Mouse (Mus musculus) right cerebral cortex, postnatal 25 days (tissue): Measurements from ENCODE around the gene Tti1.
"Not testable (repeated sequence)": the region's sequence is repeated elsewhere in the genome, so short reads cannot be mapped to it uniquely, and the experiment has no call there.

Experiments
- DNase-seq: peaks from one replicate; pipeline ENCODE4 v3.0.0; 2022

Gene Tti1

DNA sequence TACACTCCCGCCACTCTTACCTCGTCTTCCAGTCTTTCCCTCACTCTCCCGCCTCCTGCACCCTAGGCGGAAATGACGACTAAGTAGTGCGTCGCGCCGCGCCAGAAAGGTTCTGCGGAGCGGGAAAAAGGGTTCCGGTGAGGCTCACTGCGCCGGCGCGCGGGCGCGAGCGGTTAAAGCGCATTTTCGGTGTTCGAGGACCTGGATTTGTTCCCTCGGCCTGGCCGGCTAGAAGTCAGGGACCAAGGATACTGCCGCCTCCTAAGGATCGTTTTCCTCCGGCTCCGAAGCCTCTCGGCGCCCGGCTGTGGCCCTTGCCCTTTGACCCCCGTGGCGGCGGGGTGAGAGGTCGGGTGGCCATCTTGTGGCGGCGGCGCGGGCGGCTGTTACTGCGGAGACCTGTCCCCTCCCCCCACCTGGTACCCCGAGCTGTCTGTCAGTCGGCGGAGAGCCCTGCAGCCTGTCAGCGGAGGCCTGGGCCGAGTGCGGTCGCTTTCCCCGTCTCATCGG, at the start of gene Tti1, which contains the start of gene Rprd1b:
TSS of gene Tti1 (minus strand) at position 80 of the 510 bp plus-strand sequence.
TSS of gene Rprd1b (plus strand) at position 144 of the 510 bp plus-strand sequence.
- DNase-seq, result peak; percentile 95

DNA sequence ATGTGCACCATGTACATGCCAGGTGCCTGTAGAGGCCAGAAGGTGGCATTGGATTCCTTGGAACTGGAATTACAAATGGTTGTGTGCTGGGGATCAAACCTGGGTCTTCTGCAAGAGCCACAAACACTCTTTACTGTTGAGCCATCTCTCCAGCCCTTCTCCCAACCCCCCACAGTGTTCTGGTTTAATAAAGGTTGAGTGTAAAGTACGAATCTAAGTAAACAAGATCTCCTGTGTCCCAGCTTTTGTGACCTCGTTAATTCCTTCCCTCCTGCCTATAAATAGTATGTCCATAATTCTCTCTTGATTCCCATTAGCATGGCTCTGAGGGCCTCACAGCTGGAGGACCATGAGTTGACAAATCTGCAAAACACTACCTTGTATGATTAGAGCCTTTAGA, 49.7 kb upstream of the Tti1 start:
- DNase-seq, result no peak

DNA sequence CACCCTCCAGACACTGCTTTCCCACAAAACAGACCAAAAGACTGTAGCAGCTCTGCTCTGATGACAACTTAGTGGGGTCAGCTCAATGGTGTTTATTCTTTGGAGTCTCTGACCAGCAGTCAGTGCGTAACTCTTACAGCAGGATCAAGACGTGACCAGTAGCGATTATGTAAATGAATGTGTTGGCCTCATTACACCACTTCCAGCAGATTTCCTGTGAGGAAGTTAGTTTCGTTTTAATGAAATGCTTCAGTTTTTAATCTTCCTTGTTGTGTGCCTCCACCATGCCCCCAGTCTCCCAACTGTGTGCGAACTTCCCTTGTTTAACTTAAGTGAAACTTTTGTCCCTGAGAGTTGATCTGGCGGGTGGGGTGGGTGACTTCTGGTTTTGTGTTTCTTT, 48.5 kb upstream of the Tti1 start:
- DNase-seq, result no peak

DNA sequence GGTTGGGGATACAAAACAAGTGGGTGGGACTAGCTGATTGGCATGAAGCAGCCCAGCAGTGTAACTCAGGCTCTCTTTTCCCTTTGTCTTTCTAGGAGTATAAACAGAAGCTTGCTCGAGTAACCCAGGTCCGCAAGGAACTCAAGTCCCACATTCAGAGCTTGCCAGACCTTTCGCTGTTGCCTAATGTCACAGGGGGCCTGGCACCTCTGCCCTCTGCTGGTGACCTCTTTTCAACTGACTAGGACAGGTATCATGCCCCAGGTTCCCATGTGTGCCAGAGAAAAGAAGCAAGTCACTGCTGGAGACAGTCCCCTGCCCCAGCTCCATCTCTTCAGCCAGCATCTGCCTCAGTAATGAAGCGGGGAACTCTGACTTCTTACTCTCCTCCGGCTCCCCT, 46.6 kb upstream of the Tti1 start:
- no peak for DNase-seq

DNA sequence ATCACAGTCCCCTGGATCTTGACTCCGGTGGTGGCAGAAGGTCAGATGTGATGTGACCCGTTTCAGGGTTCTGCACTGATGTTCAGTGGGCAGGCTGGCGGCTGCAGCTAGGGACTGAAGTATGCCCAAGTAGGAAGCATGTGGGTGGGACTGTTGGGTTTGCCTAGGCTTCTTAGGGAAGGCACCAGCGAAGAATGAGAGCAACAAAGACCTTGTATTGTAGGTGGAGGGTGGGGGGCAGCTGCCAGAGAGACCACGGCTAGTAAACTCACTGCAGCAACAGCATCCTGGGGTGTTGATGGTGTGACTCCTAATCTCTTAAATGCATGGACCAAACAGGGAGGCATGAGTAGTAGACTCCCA, 43.4 kb upstream of the Tti1 start:
- DNase-seq, result no peak

DNA sequence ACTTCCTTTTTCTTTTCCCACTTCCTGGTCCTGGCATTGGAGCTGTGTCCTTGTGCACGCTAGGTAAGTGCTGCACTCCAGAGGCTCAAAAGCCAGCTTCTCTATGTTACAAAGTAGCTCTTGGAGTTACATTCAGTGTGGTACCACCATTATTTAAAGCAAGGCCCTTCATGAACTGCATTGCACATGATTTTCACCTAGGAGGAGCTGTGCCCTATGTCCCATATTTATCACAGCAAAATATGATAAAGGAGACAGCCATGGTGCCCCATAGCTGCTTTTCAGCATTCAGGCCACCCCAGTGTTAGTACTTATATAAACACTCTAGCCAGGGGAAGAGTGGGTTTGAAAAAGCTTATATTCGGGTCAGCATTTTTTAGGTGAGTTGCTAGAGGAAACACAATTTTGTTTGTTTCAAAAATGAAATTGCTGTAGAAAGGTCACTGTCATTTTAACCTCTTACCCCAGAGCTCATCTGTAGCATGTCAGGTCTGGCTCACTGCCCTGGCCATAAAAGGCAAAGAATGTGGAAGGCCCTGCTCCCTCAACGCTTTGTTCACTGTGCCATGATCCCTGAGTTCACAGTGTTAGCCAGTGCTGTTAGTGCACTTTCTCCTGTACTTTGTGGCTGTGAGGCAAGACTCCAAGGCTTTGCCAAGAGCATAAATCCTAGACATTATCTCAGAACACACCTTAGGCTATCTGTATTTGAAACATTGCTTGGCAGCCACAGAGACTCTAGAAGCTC, 42.8 kb upstream of the Tti1 start:
- DNase-seq, result no peak

DNA sequence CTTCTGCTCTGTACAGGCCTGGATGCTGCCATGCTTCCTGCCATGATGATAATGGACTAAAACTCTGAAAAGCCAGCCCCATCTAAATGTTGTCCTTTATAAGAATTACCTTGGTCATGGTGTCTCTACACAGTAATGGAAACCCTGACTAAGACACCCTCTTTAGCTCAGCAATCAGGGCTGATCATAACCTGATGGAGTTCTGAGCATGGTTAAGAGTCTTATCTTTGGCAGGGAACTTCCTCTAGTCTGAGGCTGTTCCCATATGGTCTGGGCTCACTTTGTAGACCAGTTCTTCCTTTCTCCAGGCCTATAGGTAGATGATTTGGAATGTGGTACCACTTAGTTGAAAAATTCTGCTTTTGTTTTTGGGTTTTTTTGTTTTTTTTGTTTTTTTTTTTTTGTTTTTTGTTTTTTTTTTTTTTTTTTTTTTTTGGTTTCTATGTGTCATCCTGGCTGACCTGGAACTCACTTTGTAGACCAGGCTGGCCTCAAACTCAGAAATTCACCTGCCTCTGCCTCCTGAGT, 40.3 kb upstream of the Tti1 start:
- DNase-seq, result no peak

DNA sequence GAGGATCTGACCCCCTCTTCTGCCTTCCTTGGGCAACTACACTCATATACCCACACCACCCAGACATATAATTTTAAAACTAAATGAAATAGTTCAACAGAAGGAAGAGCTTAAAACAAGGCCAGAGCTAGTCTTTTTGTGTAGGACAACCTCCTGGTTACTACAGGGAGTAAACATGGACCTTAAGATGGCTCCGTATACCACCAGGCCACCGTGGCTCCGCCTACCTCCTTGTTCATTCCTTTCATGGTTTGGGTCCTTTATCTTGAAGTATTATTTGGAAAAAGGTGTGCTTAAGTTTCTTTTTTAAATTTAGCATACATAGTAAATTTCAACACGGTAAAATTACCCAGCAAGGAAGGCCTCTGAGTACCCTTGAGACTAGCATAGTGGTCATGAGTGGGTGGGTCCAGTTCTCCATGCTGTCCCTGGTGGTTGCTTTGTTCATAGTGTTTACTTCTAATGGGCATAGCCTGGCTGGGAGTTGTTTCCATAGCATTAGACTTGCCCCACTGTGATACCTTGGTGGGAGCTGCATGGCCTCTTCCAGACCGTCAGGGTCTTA, 39.1 kb upstream of the Tti1 start:
- no peak for DNase-seq

DNA sequence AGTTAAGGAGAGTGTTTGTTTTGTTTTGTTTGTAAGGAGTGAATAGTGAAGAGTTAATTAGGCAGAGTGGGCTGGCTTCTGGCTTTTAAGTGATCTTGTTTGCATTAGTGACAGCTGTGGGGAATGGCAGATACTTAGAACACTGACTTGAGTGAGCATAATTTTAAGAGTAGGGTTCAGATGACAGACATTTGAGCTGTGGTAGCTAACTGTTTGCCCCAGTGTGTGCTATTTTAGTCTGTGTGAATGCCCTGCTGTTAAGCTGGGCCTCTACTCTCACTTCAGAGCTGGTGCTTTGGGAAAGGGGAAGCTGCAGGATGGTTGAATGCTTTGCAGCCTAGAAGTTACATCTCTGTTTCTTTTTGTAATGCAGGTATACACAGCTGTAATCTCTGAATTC, 38.2 kb upstream of the Tti1 start:
- DNase-seq, result no peak

DNA sequence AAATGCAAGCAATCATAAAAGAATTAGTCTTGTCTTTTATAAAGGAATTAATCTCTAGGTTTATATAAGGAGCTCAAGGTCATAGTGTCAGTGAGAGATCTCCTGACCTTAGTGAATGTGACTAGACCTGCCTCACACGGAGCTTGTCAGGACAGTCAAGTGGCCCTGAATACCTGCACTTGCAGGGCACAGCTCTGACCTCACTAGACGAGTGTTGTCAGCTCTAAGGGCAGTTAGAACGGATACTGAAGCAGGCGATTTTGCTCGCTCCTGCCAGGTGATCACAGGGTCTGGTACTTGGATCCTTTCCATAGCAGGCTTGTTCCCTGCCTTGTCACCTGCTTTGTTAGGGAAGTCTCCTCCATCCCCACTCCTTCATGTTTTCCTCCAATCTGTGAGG, 36.8 kb upstream of the Tti1 start:
- no peak for DNase-seq

DNA sequence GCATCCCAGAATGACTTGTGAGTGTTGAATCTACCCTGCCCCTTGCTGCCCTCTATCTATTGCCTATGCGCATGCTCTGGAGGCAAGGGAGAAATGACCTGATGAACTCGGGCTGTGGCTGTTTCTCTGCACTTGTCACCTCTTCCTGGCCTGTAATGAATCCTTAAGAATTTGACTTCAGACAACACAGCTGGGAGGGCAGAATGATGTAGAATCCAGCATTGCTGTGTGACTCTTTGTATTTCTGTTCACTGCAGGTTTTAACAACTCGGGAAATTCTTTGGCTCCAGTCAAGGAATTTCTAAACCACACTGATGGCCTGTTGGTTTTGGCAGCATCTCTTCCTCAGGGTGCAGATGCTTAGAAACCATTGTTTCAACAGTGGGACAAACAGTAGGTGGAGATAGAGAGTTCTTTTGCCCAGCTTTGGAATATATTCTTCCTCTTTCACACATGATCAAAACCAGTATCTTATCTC, 36.4 kb upstream of the Tti1 start:
- no peak for DNase-seq

DNA sequence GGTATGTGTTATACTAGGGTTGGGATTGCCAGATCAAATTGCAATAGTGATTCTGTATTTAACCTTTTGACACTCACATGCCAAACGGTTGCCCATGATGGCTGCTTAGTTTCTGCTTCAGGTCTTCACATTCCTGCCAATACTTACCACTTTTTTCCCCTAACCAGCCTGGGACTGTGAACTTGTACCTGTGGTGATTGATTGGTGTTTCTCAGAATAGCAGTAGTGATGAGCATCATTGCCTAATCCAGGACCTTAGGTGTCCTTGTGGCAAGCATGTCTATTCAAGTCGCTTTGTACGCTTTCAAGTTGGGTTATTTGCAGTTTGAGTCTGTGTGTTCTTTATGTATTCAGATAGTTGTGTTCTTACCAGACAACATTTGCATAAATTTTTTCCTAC, 34.8 kb upstream of the Tti1 start:
- no peak for DNase-seq

DNA sequence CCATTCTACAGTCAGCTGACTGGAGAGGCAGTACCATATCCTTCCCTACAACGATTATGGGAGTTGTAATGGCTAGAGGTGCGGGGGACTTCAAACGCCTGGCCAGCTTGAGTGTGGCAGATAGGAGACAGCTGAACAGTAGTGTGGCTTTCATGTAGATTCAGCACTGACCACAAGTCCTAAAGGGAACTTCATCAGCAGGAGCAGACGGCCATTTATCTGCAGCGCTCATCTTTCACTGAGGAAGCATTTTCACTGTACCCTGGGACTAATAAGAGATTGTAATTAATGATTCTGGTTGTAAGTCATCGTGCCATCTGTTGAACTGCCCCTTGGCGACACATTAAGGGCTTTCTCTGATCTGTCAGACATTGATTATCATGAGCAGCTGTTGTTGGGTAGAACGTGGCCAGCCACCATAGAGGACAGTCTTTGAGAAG, 31.5 kb upstream of the Tti1 start:
- no peak for DNase-seq

DNA sequence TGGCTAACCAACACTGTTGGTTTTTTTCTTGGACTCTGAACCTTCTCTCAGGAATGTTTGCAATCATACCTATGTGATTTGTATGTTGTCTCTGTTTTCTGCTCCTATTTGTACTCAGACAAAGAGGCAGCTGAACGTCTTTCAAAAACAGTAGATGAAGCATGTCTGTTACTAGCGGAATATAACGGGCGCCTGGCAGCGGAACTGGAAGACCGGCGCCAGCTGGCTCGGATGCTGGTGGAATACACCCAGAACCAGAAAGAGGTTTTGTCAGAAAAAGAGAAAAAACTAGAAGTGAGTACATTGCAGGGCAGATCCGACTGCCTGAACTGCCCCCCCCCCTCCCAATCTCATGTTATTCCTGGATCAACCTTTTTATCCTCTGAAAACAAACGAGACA, 30.3 kb upstream of the Tti1 start:
- no peak for DNase-seq

DNA sequence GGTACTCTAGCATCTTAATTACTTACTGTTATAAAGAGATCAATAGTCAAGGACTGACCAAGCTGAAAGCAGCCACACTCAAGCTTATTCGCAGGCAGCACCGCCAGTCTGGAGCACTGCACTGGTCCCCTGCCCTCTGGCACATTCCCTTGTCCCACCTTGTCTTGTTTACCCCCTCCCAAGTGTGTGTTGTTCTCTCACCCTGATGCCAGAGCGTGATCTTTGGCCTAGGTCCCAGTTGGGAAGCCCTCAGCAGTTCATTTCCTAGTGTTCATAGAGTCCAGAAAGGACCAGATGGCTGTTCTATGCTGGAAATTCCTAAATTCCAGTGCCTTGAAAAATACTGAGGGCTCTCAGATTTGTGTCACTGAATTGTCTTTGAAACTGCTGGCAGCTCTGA, 28.8 kb upstream of the Tti1 start:
- no peak for DNase-seq

DNA sequence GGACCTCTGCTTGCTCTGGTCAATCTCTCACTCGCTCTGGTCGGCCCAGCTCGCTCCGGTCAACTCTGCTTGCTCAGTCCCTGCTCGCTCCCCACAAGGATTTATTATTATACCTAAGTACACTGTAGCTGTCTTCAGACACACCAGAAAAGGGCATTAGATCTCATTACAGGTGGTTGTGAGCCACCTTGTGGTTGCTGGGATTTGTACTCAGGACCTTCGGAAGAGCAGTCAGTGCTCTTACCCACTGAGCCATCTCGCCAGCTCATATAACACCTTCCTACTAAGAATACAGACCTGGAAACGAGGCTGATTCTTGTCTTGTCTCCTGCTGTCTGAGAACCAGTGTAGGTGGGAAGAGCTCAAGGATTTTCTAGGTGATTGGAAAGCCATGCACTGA, 27.1 kb upstream of the Tti1 start:
- DNase-seq, result not testable (repeated sequence)

DNA sequence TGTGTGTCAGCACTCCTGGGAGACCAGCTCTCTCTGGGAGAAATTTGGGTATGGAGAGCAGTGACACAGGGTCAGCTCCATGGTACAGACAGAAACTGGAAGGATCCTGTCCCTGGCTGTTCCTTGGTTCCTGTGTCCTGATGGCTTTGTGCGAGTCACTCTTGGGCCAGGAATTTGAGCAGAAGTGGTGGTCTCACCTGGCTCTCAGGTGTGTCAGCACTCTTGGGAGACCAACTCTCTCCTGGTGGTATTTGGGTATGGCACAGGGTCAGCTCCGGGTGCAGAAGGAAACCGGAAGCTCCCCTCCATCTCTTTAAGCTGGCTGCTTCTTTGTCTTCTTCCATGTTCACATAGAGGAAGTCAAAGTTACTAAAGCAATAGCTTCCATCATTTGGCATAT, 26.4 kb upstream of the Tti1 start:
- no peak for DNase-seq

DNA sequence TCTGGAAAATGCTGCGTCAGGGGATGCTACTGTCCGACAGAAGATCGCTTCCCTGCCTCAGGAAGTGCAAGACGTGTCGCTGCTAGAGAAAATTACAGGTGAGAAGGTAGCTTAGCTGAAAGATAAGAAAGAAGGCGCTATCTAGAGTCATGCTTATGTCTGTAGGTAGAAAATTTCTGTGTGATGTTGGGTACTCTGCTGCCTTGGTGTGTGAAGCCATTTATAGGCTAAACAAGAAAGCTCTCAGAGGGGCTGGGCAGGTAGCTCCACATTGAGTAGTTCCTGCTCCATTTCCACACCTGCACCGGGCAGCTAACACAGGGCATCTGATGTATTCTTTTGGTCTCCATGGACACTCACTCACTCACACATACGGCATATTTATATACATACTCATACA, 21.9 kb upstream of the Tti1 start:
- no peak for DNase-seq

DNA sequence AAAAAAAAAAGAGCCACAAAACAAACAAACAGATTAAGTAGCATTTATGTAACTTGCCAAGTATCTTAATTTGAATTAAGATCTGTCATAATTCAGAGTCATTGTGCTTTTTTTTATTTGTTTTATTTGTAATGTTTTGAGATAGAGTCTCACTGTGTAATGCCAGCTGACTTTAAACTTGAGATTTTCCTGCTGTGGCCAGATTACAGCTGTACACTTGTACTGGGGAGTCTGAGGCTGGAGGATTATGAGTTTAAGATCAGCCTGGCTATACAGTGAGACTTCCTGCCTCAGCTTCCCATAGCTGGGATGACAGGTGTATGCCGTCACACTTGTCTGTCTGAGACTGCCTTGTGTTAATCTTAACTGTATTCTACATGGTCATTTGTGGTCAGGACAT, 20.5 kb upstream of the Tti1 start:
- no peak for DNase-seq

DNA sequence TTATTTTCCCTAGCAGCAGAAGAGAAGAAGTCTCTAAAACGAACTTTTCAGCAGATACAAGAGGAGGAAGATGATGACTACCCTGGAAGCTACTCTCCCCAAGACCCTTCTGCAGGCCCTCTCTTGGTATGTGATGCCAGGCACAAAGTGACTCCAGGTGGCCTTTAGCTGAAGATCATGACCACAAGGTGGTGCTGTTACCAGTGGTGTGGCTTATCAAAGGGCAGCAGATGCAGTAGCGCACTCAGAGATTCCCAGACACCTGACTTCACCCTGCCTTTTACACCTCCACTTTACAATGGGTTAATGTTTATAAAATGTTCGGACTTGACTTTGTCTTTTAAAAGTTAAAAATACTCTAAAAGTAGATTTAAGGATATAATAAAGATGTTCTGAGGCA, 19.7 kb upstream of the Tti1 start:
- no peak for DNase-seq

DNA sequence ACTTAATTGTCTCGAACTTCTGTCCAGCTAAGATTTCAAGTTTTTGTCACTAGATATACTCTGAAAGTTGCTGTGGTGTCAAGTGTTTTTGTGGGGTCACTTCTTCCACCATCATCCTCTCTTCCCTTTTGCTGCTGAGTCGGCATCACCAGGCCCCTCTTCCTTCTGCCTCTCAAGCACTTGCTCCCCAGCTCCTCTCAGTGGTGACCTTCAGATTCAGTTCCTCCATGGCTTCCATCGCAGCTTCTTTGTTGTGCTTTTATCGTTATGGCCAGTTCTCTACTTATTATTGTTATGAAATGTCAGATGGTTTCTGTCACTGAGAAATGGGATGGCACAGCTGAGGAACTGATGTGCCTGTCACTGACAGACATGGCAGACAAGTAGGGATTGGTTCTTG, 18.0 kb upstream of the Tti1 start:
- no peak for DNase-seq

DNA sequence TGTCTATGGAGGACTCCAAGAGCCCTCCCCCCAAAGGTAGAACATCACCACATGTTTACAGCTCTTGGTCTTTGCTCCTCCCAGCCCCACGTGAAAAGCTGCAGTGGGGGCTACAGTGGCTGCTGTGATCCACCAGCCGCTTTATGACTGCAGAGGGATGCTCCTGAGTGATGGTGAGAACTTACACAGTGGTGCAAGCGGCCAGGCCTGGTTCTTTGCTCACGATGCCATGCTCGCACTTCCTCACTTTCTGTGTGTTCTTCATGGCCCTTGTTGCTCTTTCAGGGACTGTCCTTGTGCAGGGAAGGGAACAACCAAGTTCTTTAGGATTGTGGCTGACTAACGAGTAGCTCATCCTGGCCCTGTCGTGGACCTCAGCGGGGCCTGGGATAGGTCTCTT, 15.3 kb upstream of the Tti1 start:
- no peak for DNase-seq

DNA sequence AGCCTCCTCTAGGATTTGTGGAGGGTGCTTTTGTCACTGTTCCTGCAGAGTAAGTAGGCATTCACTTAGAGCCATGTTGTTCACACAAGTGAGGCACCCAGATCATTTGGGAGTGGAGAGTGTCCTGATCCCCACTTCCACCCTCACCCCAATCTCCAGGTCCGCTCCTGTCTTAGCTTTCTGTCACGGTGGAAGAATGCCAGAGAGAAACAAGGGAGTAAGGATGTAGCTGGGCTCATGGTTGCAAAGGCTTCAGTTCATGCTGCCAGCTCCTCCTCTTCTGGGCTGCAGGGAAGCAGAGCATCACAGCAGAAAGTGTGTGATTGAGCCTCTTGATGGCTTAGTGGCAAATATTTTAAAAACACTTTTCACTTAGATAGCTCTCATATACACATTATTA, 12.2 kb upstream of the Tti1 start:
- DNase-seq, result no peak

DNA sequence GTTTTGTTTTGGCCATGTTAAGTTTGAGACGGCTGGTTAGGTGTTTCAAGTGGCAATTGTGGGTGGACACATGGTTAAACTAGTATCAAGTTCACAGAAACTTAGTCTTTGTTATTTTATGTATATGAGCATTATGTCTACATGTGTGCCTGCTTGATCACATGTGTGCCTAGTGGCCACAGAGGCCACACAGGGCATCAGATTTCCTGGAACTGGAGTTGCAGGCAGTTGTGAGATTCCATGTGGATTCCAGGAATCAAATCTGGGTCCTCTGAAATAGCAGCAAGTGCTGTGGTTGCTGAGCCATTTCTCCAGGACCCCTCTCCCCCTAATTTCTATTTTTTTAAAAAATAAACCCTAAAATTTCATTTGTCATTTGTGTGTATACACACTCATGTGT, 11.4 kb upstream of the Tti1 start:
- DNase-seq, result no peak

DNA sequence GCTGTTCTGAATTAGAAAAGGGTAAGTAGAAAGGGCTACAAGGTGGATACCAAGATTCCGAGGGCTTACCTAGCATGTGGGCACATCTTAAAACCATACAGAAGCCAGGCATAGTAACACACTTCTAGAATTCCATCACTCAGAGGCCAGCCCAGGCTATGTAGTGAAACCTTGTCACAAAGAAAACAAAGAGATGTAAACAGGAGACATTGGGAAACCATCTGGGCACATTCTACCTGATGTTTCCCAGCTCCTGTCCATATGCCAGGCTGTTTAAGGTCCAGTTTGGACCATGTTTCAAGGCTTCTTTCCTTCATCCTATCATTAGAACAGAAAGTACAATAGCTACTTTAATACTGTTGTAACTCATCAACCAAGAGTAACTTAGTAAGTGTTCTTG, 9.3 kb upstream of the Tti1 start:
- no peak for DNase-seq
